Mouse (Mus musculus) right cerebral cortex, adult 2 months (tissue): ENCODE measurements at regions not wholly inside any gene's neighbourhood (a gene's known extent, or its start where the extent isn't known, plus 50 kb on each side); places are given as distances from the start of the nearest gene placed in this dataset.

Source experiments
- DNase-seq, 2 experiments: peaks; one replicate each; pipeline ENCODE4 v3.0.0; 2021 to 2022; ENCODE audit warnings: low spot score in 2 of 2

GRCm38 (mm10) chr9:85379135-85379534, 52.0 kb upstream of the Tent5a start:
- DNase-seq: no peak
